Mouse (Mus musculus): Measurements from ENCODE around the gene Nip7. TPM values are rescaled to one million over a fixed set of nuclear protein-coding genes. Genes with fewer than 3 reads are reported as not detected.

Gene Nip7
- polyA plus RNA-seq, 1 experiment, result 37.6 TPM

GRCm38 (mm10) chr8:107040632-107041031, 16.0 kb upstream of the Nip7 start:
- Histone ChIP-seq H3K4me3 (ENCODE audit: extremely low read depth, insufficient read depth, insufficient read length) (no peak overlapping the region), H3K36me3 (ENCODE audit: control insufficient read depth, insufficient read depth, low read length) (peaks cover 48% of the 10 kb centered on the region), H3K4me1 (ENCODE audit: control insufficient read depth, insufficient read depth, insufficient read length) (no peaks in the 10 kb centered on the region), H3K27me3 (ENCODE audit: control insufficient read depth, insufficient read depth, low read length) (no peaks in the 10 kb centered on the region), H3K27ac (ENCODE audit: insufficient read depth, low read length) (no peak overlapping the region)
- no peak for DNase-seq (ENCODE audit: low read depth in 1 of 2, low spot score in 2 of 2)
- WGBS, result 61% methylated on average over 7 of the region's 7 CpGs
- no peak for TF ChIP-seq CTCF (IDR thresholded peaks at IDR 0.05; ENCODE audit: extremely low read depth, insufficient read depth, insufficient read length, insufficient replicate concordance)
- no peak for TF ChIP-seq POLR2A (IDR thresholded peaks at IDR 0.05; ENCODE audit: low read depth, low read length)

DNA sequence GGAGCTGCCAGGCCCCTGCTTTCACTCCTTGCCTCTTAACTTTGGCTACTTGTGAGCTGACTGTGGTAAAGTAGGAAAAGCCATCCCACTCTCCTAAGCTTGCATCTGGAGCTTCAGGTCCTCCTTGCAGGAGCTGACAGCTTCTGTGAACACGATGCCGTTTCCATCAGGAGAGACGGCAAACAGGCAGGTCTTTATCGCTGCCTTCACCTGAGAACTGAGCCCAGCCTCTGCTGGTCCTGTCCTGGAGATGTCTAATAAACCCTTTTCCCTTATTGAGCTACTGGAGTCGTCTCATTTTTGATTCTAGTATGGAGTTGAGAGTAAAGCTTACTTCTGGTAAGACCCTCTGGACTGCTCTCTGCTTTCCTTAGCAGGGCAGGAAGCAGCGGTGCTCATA, 11.2 kb upstream of the Nip7 start:
- Histone ChIP-seq H3K4me1 (ENCODE audit: control insufficient read depth, insufficient read depth, insufficient read length) (peaks cover 4% of the 10 kb centered on the region; the same call in 1 of the 2 replicates), H3K4me3 (ENCODE audit: extremely low read depth, insufficient read depth, insufficient read length) (no peak overlapping the region), H3K27me3 (ENCODE audit: control insufficient read depth, insufficient read depth, low read length) (no peaks in the 10 kb centered on the region), H3K27ac (ENCODE audit: insufficient read depth, low read length) (no peak overlapping the region), H3K36me3 (ENCODE audit: control insufficient read depth, insufficient read depth, low read length) (peaks cover 51% of the 10 kb centered on the region)
- 91% methylated on average over 6 of the region's 6 CpGs for WGBS
- TF ChIP-seq POLR2A (IDR thresholded peaks at IDR 0.05; ENCODE audit: low read depth, low read length) (no peak), CTCF (IDR thresholded peaks at IDR 0.05; ENCODE audit: extremely low read depth, insufficient read depth, insufficient read length, insufficient replicate concordance) (no peak)
- no peak for DNase-seq (ENCODE audit: low read depth in 1 of 2, low spot score in 2 of 2)

DNA sequence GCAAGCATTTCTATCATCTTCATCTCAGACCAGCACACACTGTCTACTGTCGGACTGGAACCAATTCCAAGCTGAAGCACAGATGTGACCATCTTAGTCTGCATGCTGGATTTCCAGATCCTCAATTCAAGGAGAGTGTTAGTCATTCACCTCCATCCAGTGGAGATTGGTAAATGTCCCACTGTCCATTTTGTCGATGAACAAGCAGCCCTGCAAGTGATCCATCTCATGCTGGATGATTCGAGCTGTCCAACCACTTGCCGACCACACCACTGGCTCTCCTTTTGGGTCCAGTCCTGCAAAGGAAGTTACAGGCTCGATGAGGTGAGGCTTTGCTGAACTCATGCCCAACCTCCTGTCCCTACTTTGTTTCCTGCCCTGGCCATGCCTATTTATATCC, 9.7 kb upstream of the Nip7 start:
- Histone ChIP-seq H3K27ac (ENCODE audit: insufficient read depth, low read length) (no peak overlapping the region), H3K27me3 (ENCODE audit: control insufficient read depth, insufficient read depth, low read length) (no peaks in the 10 kb centered on the region), H3K36me3 (ENCODE audit: control insufficient read depth, insufficient read depth, low read length) (peaks cover 49% of the 10 kb centered on the region), H3K4me3 (ENCODE audit: extremely low read depth, insufficient read depth, insufficient read length) (no peak overlapping the region), H3K4me1 (ENCODE audit: control insufficient read depth, insufficient read depth, insufficient read length) (peaks cover 4% of the 10 kb centered on the region; the same call in 1 of the 2 replicates)
- no peak for TF ChIP-seq CTCF (IDR thresholded peaks at IDR 0.05; ENCODE audit: extremely low read depth, insufficient read depth, insufficient read length, insufficient replicate concordance)
- no peak for TF ChIP-seq POLR2A (IDR thresholded peaks at IDR 0.05; ENCODE audit: low read depth, low read length)
- WGBS, result 69% methylated on average over 5 of the region's 5 CpGs
- DNase-seq (ENCODE audit: low read depth in 1 of 2, low spot score in 2 of 2), result no peak

GRCm38 (mm10) chr8:107048061-107048941, 8.4 kb upstream of the Nip7 start, which contains the start of gene Pdf:
TSS of gene Pdf (minus strand) at chr8:107048614.
- under 1% methylated on average over 80 of the region's 87 CpGs for WGBS
- H3K4me3 ChIP-seq (ENCODE audit: extremely low read depth, insufficient read depth, insufficient read length), result peak within 1 kb of the TSS; percentile 66
- peak; percentile 29; the same call in 1 of the 2 replicates for TF ChIP-seq POLR2A (IDR thresholded peaks at IDR 0.05; ENCODE audit: low read depth, low read length)
- TF ChIP-seq CTCF (IDR thresholded peaks at IDR 0.05; ENCODE audit: extremely low read depth, insufficient read depth, insufficient read length, insufficient replicate concordance), result no peak

DNA sequence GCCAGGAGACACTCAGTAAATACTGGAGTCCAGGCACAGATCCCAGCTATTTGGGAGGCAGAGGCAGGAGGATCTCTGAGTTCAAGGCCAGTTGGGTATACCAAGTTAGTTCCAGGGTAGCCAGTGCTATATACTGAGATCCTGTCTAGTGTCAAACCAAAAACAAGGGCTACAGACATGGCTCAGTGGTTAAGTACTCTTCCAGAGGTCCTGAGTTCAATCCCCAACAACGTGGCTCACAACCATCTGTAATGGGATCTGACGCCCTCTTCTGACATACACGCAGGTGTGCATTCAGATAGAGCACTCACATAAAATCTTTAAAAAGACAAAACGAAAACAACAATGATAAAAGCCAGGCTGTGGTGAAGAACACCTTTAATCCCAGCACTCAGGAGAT, 7.2 kb upstream of the Nip7 start:
- WGBS, result 86% methylated on average over 4 of the region's 4 CpGs
- no peak for DNase-seq (ENCODE audit: low read depth in 1 of 2, low spot score in 2 of 2)
- no peak for TF ChIP-seq POLR2A (IDR thresholded peaks at IDR 0.05; ENCODE audit: low read depth, low read length)
- TF ChIP-seq CTCF (IDR thresholded peaks at IDR 0.05; ENCODE audit: extremely low read depth, insufficient read depth, insufficient read length, insufficient replicate concordance), result no peak
- Histone ChIP-seq H3K27me3 (ENCODE audit: control insufficient read depth, insufficient read depth, low read length) (no peaks in the 10 kb centered on the region), H3K4me1 (ENCODE audit: control insufficient read depth, insufficient read depth, insufficient read length) (peaks cover 4% of the 10 kb centered on the region; the same call in 1 of the 2 replicates), H3K36me3 (ENCODE audit: control insufficient read depth, insufficient read depth, low read length) (peaks cover 40% of the 10 kb centered on the region), H3K27ac (ENCODE audit: insufficient read depth, low read length) (no peak overlapping the region), H3K4me3 (ENCODE audit: extremely low read depth, insufficient read depth, insufficient read length) (no peak overlapping the region)

More at GRCm38 (mm10) chr8:107048061-107048941, 8.4 kb upstream of the Nip7 start, which contains the start of gene Pdf:
- peak in 1 of 2 experiments; percentile 78 for DNase-seq (ENCODE audit: low read depth in 1 of 2, low spot score in 2 of 2)
- peak within 1 kb of the TSS; percentile 84 for H3K27ac ChIP-seq (ENCODE audit: insufficient read depth, low read length)
- peaks cover 4% of the 10 kb centered on the region; the same call in 1 of the 2 replicates for H3K4me1 ChIP-seq (ENCODE audit: control insufficient read depth, insufficient read depth, insufficient read length)
- peaks cover 47% of the 10 kb centered on the region for H3K36me3 ChIP-seq (ENCODE audit: control insufficient read depth, insufficient read depth, low read length)
- H3K27me3 ChIP-seq (ENCODE audit: control insufficient read depth, insufficient read depth, low read length), result no peaks in the 10 kb centered on the region

DNA sequence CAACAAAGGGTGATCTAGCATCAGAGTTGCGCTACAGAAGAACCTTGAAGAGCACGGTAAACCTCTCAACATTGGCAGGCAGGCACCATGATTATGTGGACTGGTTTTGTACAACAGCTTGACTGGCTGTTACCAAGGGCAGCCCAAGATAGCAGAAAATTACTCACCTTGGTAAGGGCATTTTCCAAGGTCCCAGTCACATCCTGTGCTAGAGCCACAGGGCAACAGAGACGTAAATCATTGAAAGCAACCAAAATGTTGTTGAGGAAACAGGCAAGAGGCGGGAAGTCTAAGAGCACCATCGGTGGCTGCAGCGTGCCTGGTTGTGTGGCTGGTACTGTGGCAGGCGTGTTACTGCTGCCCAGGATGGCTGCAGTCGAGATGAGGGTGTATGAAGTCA, 4.6 kb upstream of the Nip7 start:
- Histone ChIP-seq H3K4me3 (ENCODE audit: extremely low read depth, insufficient read depth, insufficient read length) (no peak overlapping the region), H3K27ac (ENCODE audit: insufficient read depth, low read length) (no peak overlapping the region), H3K4me1 (ENCODE audit: control insufficient read depth, insufficient read depth, insufficient read length) (peaks cover 4% of the 10 kb centered on the region), H3K36me3 (ENCODE audit: control insufficient read depth, insufficient read depth, low read length) (peaks cover 26% of the 10 kb centered on the region), H3K27me3 (ENCODE audit: control insufficient read depth, insufficient read depth, low read length) (no peaks in the 10 kb centered on the region)
- TF ChIP-seq CTCF (IDR thresholded peaks at IDR 0.05; ENCODE audit: extremely low read depth, insufficient read depth, insufficient read length, insufficient replicate concordance) (no peak), POLR2A (IDR thresholded peaks at IDR 0.05; ENCODE audit: low read depth, low read length) (no peak)
- 93% methylated on average over 8 of the region's 8 CpGs for WGBS
- DNase-seq (ENCODE audit: low read depth in 1 of 2, low spot score in 2 of 2), result no peak

DNA sequence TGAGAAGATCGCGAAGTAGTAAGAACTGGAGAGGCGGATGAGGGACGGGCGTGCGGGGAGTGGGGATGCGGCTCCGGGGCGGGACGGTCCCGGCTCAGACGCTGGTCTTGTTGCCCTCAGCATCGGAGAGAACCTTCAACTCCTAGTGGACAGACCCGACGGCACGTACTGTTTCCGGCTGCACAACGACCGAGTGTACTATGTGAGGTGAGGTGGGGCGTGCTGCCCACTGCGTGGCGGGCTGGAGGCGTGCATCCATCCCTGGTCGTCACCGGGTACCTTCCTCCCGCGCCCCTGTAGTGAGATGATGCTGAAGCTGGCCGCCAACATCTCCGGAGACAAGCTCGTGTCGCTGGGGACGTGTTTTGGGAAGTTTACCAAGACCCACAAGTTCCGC, 294 bp downstream of the Nip7 start:
- H3K27me3 ChIP-seq (ENCODE audit: control insufficient read depth, insufficient read depth, low read length), result no peaks in the 10 kb centered on the region
- H3K4me3 ChIP-seq (ENCODE audit: extremely low read depth, insufficient read depth, insufficient read length), result peak overlapping the region; percentile 82
- no peak for TF ChIP-seq POLR2A (IDR thresholded peaks at IDR 0.05; ENCODE audit: low read depth, low read length)
- TF ChIP-seq CTCF (IDR thresholded peaks at IDR 0.05; ENCODE audit: extremely low read depth, insufficient read depth, insufficient read length, insufficient replicate concordance), result no peak
- peak overlapping the region; percentile 35 for H3K27ac ChIP-seq (ENCODE audit: insufficient read depth, low read length)
- H3K4me1 ChIP-seq (ENCODE audit: control insufficient read depth, insufficient read depth, insufficient read length), result peaks cover 2% of the 10 kb centered on the region
- H3K36me3 ChIP-seq (ENCODE audit: control insufficient read depth, insufficient read depth, low read length), result peaks cover 18% of the 10 kb centered on the region
- no peak for DNase-seq (ENCODE audit: low read depth in 1 of 2, low spot score in 2 of 2)
- 1% methylated on average over 33 of the region's 33 CpGs for WGBS
